Mouse (Mus musculus) kidney, postnatal 25 days (tissue): Measurements from ENCODE around the gene Glt28d2.

Experiments
- DNase-seq, 2 experiments: peaks; one replicate each; pipeline ENCODE4 v3.0.0; 2021; ENCODE audit warnings: mixed read lengths in 2 of 2

Glt28d2 gene

GRCm38 (mm10) chr3:85820839-85821548, 66.3 kb downstream of the Glt28d2 start:
- DNase-seq: peak in 1 of 2 experiments; percentile 15
